Mouse (Mus musculus) megakaryocyte progenitor cell, adult 5-6 weeks (primary cell): ENCODE data around the gene Ckm. TPM values are rescaled to one million over a fixed set of nuclear protein-coding genes. Genes with fewer than 3 reads are reported as not detected.
A peak's percentile ranks its signal among the peaks of the same experiment; 100 is the strongest.

ENCODE experiments used
- ATAC-seq: replicated peaks from 2 replicates; pipeline ENCODE4 v1.8.0; 2016; ENCODE audit warnings: mild to moderate bottlenecking, moderate TSS enrichment, inconsistent platforms; ENCODE audit not compliant: poor library complexity
- total RNA-seq, 2 experiments: library from RNA; stranded (forward) in 1 of 2; stranded (reverse) in 1 of 2; fragments of 157-497, 149-512 nt in 1 of 2; fragments of 200-1000 nt in 1 of 2; gene quantifications; 2 replicates each; pipeline versions ENCODE4 v1.2.3 to v1.2.4; 2015 to 2017

Gene Ckm
- 0.71 and 0.94 TPM in 2 replicates for total RNA-seq (2015)
- 1.4 and 2.0 TPM in 2 replicates for total RNA-seq (2017)

GRCm38 (mm10) chr7:19404476-19404875, at the start of gene Ckm:
Ckm (plus strand) TSS chr7:19404776.
- ATAC-seq: no peak

- no peak for ATAC-seq
These were observed 49.6 kb upstream of the Ckm start for GRCm38 (mm10) chr7:19354991-19355390.

- no peak for ATAC-seq
These were observed 48.3 kb upstream of the Ckm start for GRCm38 (mm10) chr7:19356311-19356710.

- ATAC-seq: no peak
These were observed 46.9 kb upstream of the Ckm start for GRCm38 (mm10) chr7:19357381-19358375.

GRCm38 (mm10) chr7:19358634-19359033, 45.9 kb upstream of the Ckm start:
- no peak for ATAC-seq

GRCm38 (mm10) chr7:19359299-19359891, 45.2 kb upstream of the Ckm start, which contains the start of the genes Cd3eap and Ppp1r13l:
Cd3eap (minus strand) TSS chr7:19359483.
Ppp1r13l (plus strand) TSS chr7:19359749.
- ATAC-seq: peak; percentile 49

- ATAC-seq: peak; percentile 57
These were observed 44.5 kb upstream of the Ckm start for GRCm38 (mm10) chr7:19359892-19360641.

GRCm38 (mm10) chr7:19360944-19361343, 43.6 kb upstream of the Ckm start:
- peak; percentile 67 for ATAC-seq

- ATAC-seq: peak; percentile 40
These were observed 42.9 kb upstream of the Ckm start for GRCm38 (mm10) chr7:19361720-19362119.

GRCm38 (mm10) chr7:19362276-19362675, 42.3 kb upstream of the Ckm start:
- no peak for ATAC-seq

GRCm38 (mm10) chr7:19363881-19364280, 40.7 kb upstream of the Ckm start:
- ATAC-seq: peak; percentile 42

GRCm38 (mm10) chr7:19365376-19365775, 39.2 kb upstream of the Ckm start:
- no peak for ATAC-seq

GRCm38 (mm10) chr7:19368380-19368779, 36.2 kb upstream of the Ckm start:
- no peak for ATAC-seq

- peak; percentile 97 for ATAC-seq
These were observed 34.7 kb upstream of the Ckm start for GRCm38 (mm10) chr7:19369823-19370425.

- ATAC-seq: no peak
These were observed 31.2 kb upstream of the Ckm start for GRCm38 (mm10) chr7:19373367-19373766.

GRCm38 (mm10) chr7:19375368-19375767, 29.2 kb upstream of the Ckm start:
- no peak for ATAC-seq

GRCm38 (mm10) chr7:19376019-19376418, 28.6 kb upstream of the Ckm start:
- ATAC-seq: no peak

- ATAC-seq: no peak
These were observed 26.5 kb upstream of the Ckm start for GRCm38 (mm10) chr7:19378049-19378448.

- peak; percentile 99 for ATAC-seq
These were observed 23.0 kb upstream of the Ckm start, which contains the start of gene Ercc2 for GRCm38 (mm10) chr7:19381377-19382165. Ercc2 (plus strand) TSS chr7:19382010.

GRCm38 (mm10) chr7:19382166-19382541, 22.4 kb upstream of the Ckm start:
- peak; percentile 49 for ATAC-seq
